Mouse (Mus musculus) heart, adult 18-20 months (tissue): Measurements from ENCODE around the gene Map2k2. TPM values are rescaled to one million over a fixed set of nuclear protein-coding genes. Genes with fewer than 3 reads are reported as not detected.

Source experiments
- DNase-seq, 2 experiments: peaks; one replicate each; pipeline ENCODE4 v3.0.0; 2021 to 2022; ENCODE audit warnings: mixed read lengths in 1 of 2
- microRNA-seq, 2 experiments: library from miRNA; unstranded; fragments of <30 nt; microRNA quantifications; one replicate each; pipeline ENCODE4 v1.2.0; 2022
- total RNA-seq, 2 experiments: library from RNA; stranded (reverse); gene quantifications; 2 replicates each; pipeline ENCODE4 v1.2.3; 2021

Gene Map2k2
- total RNA-seq, 2 experiments from 2014 or later = 118 to 132 TPM

DNA sequence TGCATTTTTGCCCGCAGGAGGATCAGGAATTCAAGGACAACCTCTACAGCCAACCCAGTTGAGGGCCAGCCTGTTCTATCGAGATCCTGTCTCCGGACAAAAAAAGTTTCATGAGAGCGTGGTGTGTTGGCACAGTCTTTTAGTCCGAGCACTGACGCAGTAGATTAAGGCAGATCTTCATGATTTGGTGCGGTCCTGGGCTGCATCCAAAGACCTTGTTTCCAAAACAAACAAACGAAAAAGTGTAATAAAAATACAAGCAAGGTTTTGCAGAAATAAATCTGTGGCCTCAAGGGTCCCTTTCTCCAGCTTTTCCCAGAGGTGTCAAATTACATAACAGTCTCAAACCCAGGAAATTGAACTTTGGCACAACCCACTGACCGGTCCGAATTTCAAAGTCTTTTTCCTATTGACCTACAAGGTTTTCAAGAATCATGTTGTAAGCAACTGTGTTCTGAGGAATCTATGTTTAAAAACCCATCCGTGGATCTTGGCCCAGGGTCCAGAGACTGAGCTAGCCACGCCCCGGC is 70.3 kb downstream of the Map2k2 start:
- no peak for DNase-seq

DNA sequence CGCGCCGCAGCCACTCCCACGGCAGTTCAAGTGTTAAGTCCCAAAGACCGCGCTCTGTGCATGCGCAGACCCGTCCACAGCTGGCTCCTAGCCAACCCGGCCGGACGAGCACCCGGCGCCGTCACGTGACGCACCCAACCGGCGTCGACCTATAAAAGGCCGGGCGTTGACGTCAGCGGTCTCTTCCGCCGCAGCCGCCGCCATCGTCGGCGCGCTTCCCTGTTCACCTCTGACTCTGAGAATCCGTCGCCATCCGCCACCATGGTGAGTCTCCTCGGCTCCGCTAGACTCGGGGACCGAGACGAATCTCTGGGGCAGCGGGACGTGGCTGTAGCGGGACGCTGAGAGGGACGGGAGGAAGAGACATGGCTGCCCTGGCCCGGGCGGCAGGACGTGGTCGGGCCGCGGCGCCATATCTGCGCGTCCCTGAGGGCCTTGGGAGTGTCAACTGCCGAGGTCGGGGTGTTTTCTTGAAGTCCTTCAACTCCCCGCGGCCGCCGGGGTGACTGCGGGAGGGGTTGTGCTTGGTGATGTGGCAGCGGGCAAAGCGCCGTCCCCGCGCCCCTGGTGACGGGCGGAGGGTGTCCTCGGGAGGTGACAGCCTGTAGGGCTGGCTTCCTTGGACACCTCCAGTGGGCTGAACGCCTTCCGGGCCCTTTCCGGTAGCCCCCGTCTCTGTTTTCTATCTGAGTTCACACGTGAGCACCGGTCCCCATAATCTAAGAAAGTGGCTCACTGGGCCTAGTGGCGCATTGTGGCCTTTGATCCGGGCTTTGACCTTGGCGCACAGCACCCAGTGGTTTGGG is 71.0 kb downstream of the Map2k2 start, which contains the start of gene Eef2:
Eef2 (plus strand) TSS at position 166 of the 806 bp plus-strand sequence.
- DNase-seq = peak; percentile 98 to 99

- peak in 1 of 2 experiments; percentile 68 for DNase-seq
Measured at GRCm38 (mm10) chr10:81177491-81177925, 71.8 kb downstream of the Map2k2 start.

DNA sequence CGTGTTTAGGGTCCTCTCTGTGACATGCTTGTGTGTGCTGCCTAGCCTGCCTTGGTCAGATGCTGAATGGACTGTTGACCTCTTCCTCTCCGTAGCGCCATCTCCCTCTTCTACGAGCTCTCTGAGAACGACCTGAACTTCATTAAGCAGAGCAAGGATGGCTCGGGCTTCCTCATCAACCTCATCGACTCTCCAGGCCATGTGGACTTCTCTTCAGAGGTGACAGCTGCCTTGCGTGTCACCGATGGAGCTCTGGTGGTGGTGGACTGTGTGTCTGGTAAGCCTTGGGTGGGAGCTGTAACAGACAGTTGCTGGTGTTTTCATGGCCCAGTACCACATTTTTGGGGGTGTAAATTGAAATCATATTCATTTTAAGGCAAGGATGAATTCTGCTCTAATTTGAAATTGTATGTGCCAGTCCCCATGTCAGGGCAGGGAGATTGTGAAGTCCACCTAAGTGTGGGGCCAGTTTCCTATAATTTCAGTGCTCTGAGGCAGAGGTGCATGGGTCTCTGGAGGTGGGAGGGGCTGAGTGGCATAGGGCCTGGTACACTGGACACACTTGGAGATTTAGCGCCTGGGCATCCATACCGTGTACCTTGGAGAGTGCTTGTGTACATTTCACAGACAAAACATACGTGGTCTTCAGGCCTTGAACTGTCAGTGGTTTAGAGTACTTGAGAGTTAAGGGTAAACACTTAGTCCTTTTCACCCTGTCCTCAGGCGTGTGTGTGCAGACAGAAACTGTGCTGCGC is 72.4 kb downstream of the Map2k2 start:
- peak; percentile 31 to 55 for DNase-seq

GRCm38 (mm10) chr10:81178927-81179326 is 73.2 kb downstream of the Map2k2 start:
- DNase-seq = no peak

DNA sequence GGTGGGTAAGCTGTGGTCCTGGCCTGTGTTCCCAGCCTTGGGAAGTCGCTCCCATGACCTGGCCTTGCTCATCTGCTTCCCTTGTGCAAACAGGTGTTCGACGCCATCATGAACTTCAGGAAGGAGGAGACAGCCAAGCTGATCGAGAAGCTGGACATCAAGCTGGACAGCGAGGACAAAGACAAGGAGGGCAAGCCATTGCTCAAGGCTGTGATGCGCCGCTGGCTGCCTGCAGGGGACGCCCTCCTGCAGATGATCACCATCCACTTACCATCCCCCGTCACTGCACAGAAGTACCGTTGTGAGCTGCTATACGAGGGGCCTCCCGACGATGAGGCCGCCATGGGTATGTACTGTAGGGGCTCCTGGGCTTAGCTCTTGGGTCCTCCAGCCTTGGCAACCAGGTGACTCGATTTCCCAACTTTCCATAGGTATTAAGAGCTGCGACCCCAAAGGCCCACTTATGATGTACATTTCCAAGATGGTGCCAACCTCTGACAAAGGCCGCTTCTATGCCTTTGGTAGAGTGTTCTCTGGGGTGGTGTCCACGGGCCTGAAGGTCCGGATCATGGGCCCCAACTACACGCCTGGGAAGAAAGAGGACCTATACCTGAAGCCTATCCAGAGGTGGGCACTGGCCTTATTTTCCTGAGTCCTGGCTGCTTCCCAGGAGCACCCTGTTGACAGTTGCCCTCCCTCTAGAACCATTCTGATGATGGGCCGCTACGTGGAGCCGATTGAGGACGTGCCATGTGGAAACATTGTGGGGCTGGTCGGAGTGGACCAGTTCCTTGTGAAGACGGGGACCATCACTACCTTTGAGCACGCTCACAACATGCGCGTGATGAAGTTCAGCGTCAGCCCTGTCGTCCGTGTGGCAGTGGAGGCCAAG is 74.0 kb downstream of the Map2k2 start:
- DNase-seq = peak in 1 of 2 experiments; percentile 12

DNA sequence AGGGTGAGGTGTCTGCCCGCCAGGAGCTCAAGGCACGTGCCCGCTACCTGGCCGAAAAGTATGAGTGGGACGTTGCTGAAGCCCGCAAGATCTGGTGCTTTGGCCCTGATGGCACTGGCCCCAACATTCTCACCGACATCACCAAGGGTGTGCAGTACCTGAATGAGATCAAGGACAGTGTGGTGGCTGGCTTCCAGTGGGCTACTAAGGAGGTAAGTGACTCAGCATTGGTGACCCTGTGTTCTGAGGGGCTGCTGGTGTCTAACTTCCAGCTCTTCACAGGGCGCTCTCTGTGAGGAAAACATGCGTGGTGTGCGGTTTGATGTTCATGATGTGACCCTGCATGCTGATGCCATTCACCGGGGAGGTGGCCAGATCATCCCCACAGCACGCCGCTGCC is 75.2 kb downstream of the Map2k2 start:
- no peak for DNase-seq

GRCm38 (mm10) chr10:81181860-81182259 is 76.1 kb downstream of the Map2k2 start:
- DNase-seq = peak in 1 of 2 experiments; percentile 28

- peak; percentile 96 to 98 for DNase-seq
Measured at GRCm38 (mm10) chr10:81182336-81183333, 76.9 kb downstream of the Map2k2 start, which contains the start of gene Dapk3. Gene Dapk3, plus strand, starts transcription at chr10:81183005.

Small RNA genes lying within 50 kb of the gene (microRNA-seq; reads per million reads assigned to microRNA genes)
- gene Mir5615-1 (0 reads per million in 2 experiments), gene Mir5615-2 (0 reads per million in 2 experiments)

Other genes starting within 250 kb of the Map2k2 start
- not detected for gene Tmprss9, start 234.1 kb upstream of the Map2k2 start, total RNA-seq
- 100 to 1,000 TPM; 125 to 144 TPM for gene Timm13, start 204.9 kb upstream of the Map2k2 start, total RNA-seq
- gene Lmnb2, start 187.7 kb upstream of the Map2k2 start, total RNA-seq = 1 to 10 TPM; 4.7 to 5.8 TPM
- gene Gadd45b, start 175.8 kb upstream of the Map2k2 start, total RNA-seq = 10 to 100 TPM; 14.9 to 19.0 TPM
- gene Gng7, start 91.0 kb upstream of the Map2k2 start, total RNA-seq = 1 to 10 TPM in 1 of 2 experiments, under 1 TPM in 1; 0.82 to 1.3 TPM
- gene Diras1, start 80.3 kb upstream of the Map2k2 start, total RNA-seq = not detected
- 10 to 100 TPM; 12.8 to 14.2 TPM for gene Slc39a3, start 68.5 kb upstream of the Map2k2 start, total RNA-seq
- 100 to 1,000 TPM in 1 of 2 experiments, 10 to 100 TPM in 1; 99.5 to 102 TPM for gene Sgta, start 45.7 kb upstream of the Map2k2 start, total RNA-seq
- gene Thop1, start 35.9 kb upstream of the Map2k2 start, total RNA-seq = 10 to 100 TPM; 12.8 to 14.8 TPM
- under 1 TPM; 0.31 to 0.74 TPM for gene Creb3l3, start 7.0 kb upstream of the Map2k2 start, total RNA-seq
- gene Zbtb7a, start 29.3 kb downstream of the Map2k2 start, total RNA-seq = 10 to 100 TPM; 33.8 to 34.9 TPM
- gene Pias4, start 62.0 kb downstream of the Map2k2 start, total RNA-seq = 10 to 100 TPM; 16.5 to 16.9 TPM
- gene Eef2, start 70.7 kb downstream of the Map2k2 start, total RNA-seq = 1,000 to 10,000 TPM; 1,062 to 1,185 TPM
- 10 to 100 TPM; 29.9 to 34.5 TPM for gene Dapk3, start 77.1 kb downstream of the Map2k2 start, total RNA-seq
- gene 4930442H23Rik, start 77.9 kb downstream of the Map2k2 start, total RNA-seq = not detected
- gene Nmrk2, start 96.1 kb downstream of the Map2k2 start, total RNA-seq = 1 to 10 TPM; 7.1 to 8.8 TPM
- gene Atcay, start 124.9 kb downstream of the Map2k2 start, total RNA-seq = not detected
- gene Zfr2, start 127.2 kb downstream of the Map2k2 start, total RNA-seq = 1 to 10 TPM; 2.3 to 2.5 TPM
- gene Matk, start 147.0 kb downstream of the Map2k2 start, total RNA-seq = under 1 TPM; 0.42 to 0.87 TPM
- gene Mrpl54, start 161.0 kb downstream of the Map2k2 start, total RNA-seq = 10 to 100 TPM; 85.7 to 89.6 TPM
- gene Apba3, start 161.0 kb downstream of the Map2k2 start, total RNA-seq = 100 to 1,000 TPM in 1 of 2 experiments, 10 to 100 TPM in 1; 85.9 to 110 TPM
- gene Tjp3, start 185.7 kb downstream of the Map2k2 start, total RNA-seq = under 1 TPM in 1 of 2 experiments, not detected in 1; 0.87 TPM
- gene Pip5k1c, start 187.0 kb downstream of the Map2k2 start, total RNA-seq = 10 to 100 TPM; 23.1 to 25.6 TPM
- gene Cactin, start 215.2 kb downstream of the Map2k2 start, total RNA-seq = 10 to 100 TPM; 14.6 to 15.8 TPM
- gene Tbxa2r, start 222.8 kb downstream of the Map2k2 start, total RNA-seq = 1 to 10 TPM; 2.5 to 2.7 TPM
- 1 to 10 TPM; 3.4 to 4.7 TPM for gene Gipc3, start 237.4 kb downstream of the Map2k2 start, total RNA-seq
- gene Hmg20b, start 244.6 kb downstream of the Map2k2 start, total RNA-seq = 10 to 100 TPM; 57.1 to 62.2 TPM